Mouse (Mus musculus): ENCODE data around the gene Odf2l.

DNA sequence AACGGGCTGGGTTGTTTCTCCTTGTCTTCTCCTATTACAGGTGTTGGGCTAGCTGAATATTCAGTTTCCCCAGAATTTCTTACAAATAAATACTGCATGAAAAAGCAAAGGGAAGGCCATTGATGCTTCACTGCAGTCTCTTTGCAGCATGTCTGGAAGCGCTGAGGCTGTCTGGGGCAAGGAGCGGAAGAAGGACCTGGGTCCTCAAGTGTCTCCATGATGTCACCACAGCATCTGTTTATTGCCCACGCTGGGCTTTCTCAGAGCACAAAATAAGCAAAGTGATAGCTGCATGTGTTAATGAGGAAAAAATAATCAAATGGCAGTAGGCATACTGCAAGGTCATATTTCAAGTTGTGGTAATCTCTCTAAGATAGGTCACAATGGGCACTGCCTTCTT lies 51.6 kb downstream of the Odf2l start:
- no peak for TF ChIP-seq CTCF (conservative IDR thresholded peaks at IDR 0.05; ENCODE audit: insufficient read depth, insufficient read length, low read depth, low read length)
- TF ChIP-seq POLR2A (IDR thresholded peaks at IDR 0.05; ENCODE audit: low read depth, low read length) = no peak

Measured in kidney, adult 2 months (tissue).